Mouse (Mus musculus) small intestine, adult 2 months (tissue): Measurements from ENCODE around the gene Pard3b. TPM values are rescaled to one million over a fixed set of nuclear protein-coding genes. Genes with fewer than 3 reads are reported as not detected.

Experiments used
- H3K27ac ChIP-seq: fragments of 200-500 bp; 2 replicates; pipeline ENCODE4 v1.5.1; 2012; ENCODE audit warnings: low read depth, low read length, control low read depth, inconsistent platforms; ENCODE audit not compliant: insufficient read depth
- H3K27me3 ChIP-seq: fragments of 200-500 bp; 2 replicates; pipeline ENCODE4 v1.6.1; 2012; ENCODE audit warnings: mild to moderate bottlenecking, moderate library complexity, low read length, inconsistent platforms; ENCODE audit not compliant: control insufficient read depth, insufficient read depth
- H3K36me3 ChIP-seq: fragments of 200-500 bp; 2 replicates; pipeline ENCODE4 v1.6.1; 2012; ENCODE audit warnings: mild to moderate bottlenecking, low read length, control low read depth, inconsistent platforms; ENCODE audit not compliant: control insufficient read depth, insufficient read depth
- H3K4me1 ChIP-seq: fragments of 200-500 bp; 2 replicates; pipeline ENCODE4 v1.6.1; 2012; ENCODE audit warnings: low read length, inconsistent platforms, mixed read lengths; ENCODE audit not compliant: control insufficient read depth, insufficient read depth, insufficient read length
- H3K4me3 ChIP-seq: fragments of 200-500 bp; 2 replicates; pipeline ENCODE4 v1.5.1; 2012; ENCODE audit warnings: low read depth, mild to moderate bottlenecking, control low read depth, inconsistent platforms, low read length, moderate library complexity
- CTCF ChIP-seq: fragments of 200-500 bp; IDR thresholded peaks from 2 replicates; pipeline ENCODE4 v1.5.1; 2012; ENCODE audit warnings: low read depth, mild to moderate bottlenecking, control low read depth, inconsistent platforms, low read length, moderate library complexity, mixed read lengths; ENCODE audit not compliant: insufficient replicate concordance, insufficient read length; ENCODE audit errors: extremely low read depth
- POLR2A ChIP-seq: fragments of 200-500 bp; IDR thresholded peaks from 2 replicates; pipeline ENCODE4 v1.6.1; 2012; ENCODE audit warnings: low read depth, mild to moderate bottlenecking, control low read depth, inconsistent platforms, low read length, moderate library complexity
- WGBS: fragments of 180-500 bp; shearing (Covaris S2); methylation state at CpG from one replicate; pipeline ENCODE4 v1.1.7; 2018; 5-methylcytosine and 5-hydroxymethylcytosine counted together
- polyA plus RNA-seq: library from polyadenylated mRNA; depleted of rRNA; stranded (reverse); fragments of >200 nt; gene quantifications from 2 replicates; pipeline ENCODE4 v1.2.3, GENCODE M21; 2012

Gene Pard3b
- polyA plus RNA-seq, 1 experiment = 7.2 TPM

DNA sequence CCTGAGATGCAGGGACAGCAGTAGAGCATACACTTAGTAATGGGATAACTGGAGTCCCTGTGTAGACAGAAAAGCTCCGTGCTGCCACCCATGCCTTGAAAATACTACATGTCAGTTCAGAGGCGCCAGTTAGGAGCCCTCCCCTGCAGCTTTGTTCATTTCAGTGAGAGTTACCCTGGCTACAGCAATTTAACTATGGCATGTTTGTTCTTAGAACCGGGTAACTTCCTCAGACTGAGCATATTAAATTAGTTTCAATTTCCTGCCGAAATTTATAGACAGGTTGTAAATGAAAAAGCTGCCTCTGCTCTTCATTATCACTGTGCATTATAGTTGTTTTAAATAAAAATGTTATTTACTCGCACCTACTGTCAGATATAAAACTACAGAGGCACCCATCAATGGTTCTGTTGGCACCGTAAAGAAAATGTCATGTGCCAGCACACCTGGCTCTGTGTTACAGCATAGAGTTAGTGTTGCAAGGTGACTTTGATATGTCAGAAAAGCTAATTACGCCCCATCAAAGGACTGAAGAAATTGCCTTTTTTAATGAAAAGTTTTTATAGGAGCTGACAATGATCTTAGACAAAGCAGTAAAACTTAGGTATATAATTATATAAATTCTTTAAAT is 289.6 kb downstream of the Pard3b start:
- H3K4me3 ChIP-seq = no peak overlapping the region
- H3K36me3 ChIP-seq = no peaks in the 10 kb centered on the region
- TF ChIP-seq POLR2A (no peak), CTCF (no peak)
- no peak overlapping the region for H3K27ac ChIP-seq
- peaks cover 3% of the 10 kb centered on the region; the same call in 1 of the 2 replicates for H3K4me1 ChIP-seq
- H3K27me3 ChIP-seq = no peaks in the 10 kb centered on the region
- WGBS = 36% methylated on average over 7 of the region's 7 CpGs

DNA sequence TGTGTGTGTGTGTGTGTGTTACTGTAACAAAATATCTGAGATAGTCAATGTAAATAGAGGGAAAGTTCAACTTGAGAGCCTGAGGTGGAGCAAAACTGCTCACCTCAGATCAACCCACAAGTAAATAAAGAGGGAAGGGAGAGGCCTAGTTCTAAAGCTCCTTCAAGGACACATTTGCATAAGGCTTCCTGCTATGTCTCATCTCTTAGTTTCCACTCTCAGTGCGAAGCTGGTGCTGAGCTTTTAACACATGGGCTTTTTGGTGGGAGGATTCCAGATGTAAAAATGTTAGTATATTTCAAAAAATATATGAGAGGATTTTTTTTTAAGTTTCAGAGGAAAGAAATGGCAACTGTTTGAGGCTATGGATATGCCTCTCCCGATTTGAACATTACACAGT is 294.9 kb downstream of the Pard3b start:
- TF ChIP-seq CTCF (no peak), POLR2A (no peak)
- Histone ChIP-seq H3K27me3 (no peaks in the 10 kb centered on the region), H3K4me3 (no peak overlapping the region)

DNA sequence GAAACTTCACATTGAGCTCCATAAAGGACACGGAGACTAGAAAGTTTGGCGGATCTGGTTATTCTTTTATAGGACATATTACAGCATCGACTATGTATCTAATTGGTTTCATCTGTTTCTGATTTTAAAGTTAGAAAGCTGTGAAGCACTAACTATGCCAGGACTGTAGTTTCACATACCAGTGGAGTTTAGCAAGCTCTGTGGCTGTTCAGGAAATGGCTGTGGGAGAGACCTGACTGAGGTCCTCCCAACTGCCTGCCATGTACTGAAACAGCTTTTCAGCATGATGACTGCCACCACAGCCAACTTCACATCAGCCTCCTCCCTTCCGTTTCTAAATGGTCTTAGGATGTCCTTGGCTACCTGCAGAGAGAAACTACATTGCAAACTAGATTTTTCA is 296.1 kb downstream of the Pard3b start:
- no peak overlapping the region for H3K4me3 ChIP-seq
- TF ChIP-seq CTCF = no peak
- H3K27me3 ChIP-seq = no peaks in the 10 kb centered on the region
- no peaks in the 10 kb centered on the region for H3K36me3 ChIP-seq
- no peak overlapping the region for H3K27ac ChIP-seq
- whole genome bisulfite sequencing = 86% methylated on average over 4 of the region's 4 CpGs
- H3K4me1 ChIP-seq = peaks cover 3% of the 10 kb centered on the region; the same call in 1 of the 2 replicates

More for the DNA sequence above, 294.9 kb downstream of the Pard3b start:
- H3K27ac ChIP-seq = no peak overlapping the region
- 55% methylated on average over 2 of the region's 2 CpGs for WGBS
- H3K4me1 ChIP-seq = peaks cover 3% of the 10 kb centered on the region; the same call in 1 of the 2 replicates
- H3K36me3 ChIP-seq = no peaks in the 10 kb centered on the region

DNA sequence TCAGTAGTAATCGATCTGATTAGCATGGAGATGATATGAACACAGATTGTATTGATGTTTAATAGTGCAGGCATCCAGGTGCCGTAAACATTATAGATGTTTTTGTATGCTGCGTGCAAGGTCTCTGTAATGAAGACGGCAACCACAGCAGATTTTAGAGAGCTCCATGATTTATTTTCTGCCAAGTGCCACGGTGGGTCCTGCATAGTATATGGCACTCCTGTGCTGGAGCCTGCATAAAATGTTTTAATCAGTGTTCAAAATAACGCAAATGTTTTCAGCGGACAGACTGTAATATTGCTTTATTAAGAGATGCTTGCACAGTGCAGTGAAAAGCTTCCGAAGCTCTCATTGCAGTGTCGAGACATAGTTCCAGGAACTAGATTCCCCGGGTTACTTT is 301.3 kb downstream of the Pard3b start:
- no peak for TF ChIP-seq POLR2A
- TF ChIP-seq CTCF = no peak
- Histone ChIP-seq H3K4me3 (no peak overlapping the region), H3K27ac (no peak overlapping the region), H3K27me3 (no peaks in the 10 kb centered on the region), H3K36me3 (no peaks in the 10 kb centered on the region), H3K4me1 (no peaks in the 10 kb centered on the region)
- WGBS = 89% methylated on average over 10 of the region's 10 CpGs

DNA sequence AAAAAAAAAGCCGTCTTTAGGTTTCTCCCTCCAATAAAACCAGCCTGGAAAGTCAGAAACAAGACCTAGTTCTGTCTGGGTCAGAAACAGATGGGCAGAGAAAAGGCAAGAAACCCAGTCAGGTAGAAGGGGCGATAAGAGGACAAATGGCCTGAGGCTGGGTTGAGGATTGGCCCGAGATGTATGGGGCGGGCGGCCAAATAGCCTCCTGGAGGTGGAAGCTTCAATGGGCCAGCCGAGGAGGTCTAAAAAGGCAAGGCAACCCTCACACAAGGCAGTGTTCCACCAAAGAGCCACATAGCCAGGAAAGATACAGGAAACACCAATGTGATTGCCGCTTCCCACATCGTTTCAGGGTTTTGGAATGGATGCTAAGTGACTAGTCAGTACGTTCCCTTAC is 322.9 kb downstream of the Pard3b start:
- TF ChIP-seq POLR2A (no peak), CTCF (no peak)
- 94% methylated on average over 9 of the region's 9 CpGs for WGBS
- no peaks in the 10 kb centered on the region for H3K27me3 ChIP-seq

DNA sequence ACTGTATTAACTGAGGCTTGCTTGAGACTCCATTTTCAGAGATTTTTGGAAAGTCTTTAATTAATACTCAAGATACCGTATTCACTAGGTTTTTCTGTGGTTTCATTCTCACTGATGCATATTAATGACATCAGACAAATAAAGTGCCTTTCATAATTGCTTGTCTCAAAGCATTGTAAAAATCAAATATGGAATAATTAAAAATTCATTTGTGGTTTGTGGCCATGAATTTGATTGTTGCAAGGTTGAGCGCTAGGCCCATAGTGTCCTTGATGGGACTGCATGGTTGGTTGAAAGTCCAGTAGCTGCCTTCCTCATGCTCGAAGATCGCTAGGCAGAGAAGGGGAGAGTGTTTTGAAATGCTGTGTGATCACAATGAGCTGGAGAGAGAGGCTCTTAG is 323.9 kb downstream of the Pard3b start:
- TF ChIP-seq POLR2A (no peak), CTCF (no peak)
- 82% methylated on average over 4 of the region's 4 CpGs for WGBS
- H3K4me1 ChIP-seq = no peaks in the 10 kb centered on the region

More for the DNA sequence above, 322.9 kb downstream of the Pard3b start:
- Histone ChIP-seq H3K4me3 (no peak overlapping the region), H3K36me3 (no peaks in the 10 kb centered on the region), H3K27ac (no peak overlapping the region), H3K4me1 (no peaks in the 10 kb centered on the region)

DNA sequence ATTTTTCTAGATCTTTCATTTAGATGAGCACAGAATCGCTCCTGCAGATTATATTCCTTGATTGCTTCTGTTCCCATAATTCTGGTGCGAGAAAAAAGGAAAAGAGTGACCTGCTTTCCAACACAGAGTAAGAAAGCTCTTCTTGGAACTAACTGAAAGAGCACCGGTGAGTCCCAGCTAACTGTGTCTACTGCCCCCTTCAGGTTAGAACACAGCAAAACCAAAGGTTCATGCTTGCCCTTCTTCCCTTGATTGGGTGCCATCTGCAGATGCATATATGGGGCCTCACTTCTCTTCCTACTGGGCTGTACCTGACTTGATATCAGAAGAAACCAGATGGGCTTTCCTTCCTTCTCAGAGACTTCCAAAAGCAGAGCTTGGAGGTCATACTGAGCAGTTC is 328.5 kb downstream of the Pard3b start:
- Histone ChIP-seq H3K27me3 (no peaks in the 10 kb centered on the region), H3K36me3 (no peaks in the 10 kb centered on the region), H3K27ac (no peak overlapping the region)

More for the DNA sequence above, 323.9 kb downstream of the Pard3b start:
- Histone ChIP-seq H3K27me3 (no peaks in the 10 kb centered on the region), H3K36me3 (no peaks in the 10 kb centered on the region), H3K4me3 (no peak overlapping the region), H3K27ac (no peak overlapping the region)

More for the DNA sequence above, 328.5 kb downstream of the Pard3b start:
- Histone ChIP-seq H3K4me3 (no peak overlapping the region), H3K4me1 (no peaks in the 10 kb centered on the region)
- WGBS = 84% methylated on average over 3 of the region's 3 CpGs
- TF ChIP-seq POLR2A (no peak), CTCF (no peak)
